Mouse (Mus musculus) central nervous system, embryonic 11.5 days (tissue): ENCODE measurements around the gene Olfr1231. TPM values are rescaled to one million over a fixed set of nuclear protein-coding genes. Genes with fewer than 3 reads are reported as not detected.

Experiments
- polyA plus RNA-seq: library from polyadenylated mRNA; depleted of rRNA; stranded (reverse); fragments of >200 nt; gene quantifications from 2 replicates; pipeline ENCODE4 v1.2.3, GENCODE M21; 2012; rRNA removed

The Olfr1231 gene
- polyA plus RNA-seq, result not detected in 2 replicates

DNA sequence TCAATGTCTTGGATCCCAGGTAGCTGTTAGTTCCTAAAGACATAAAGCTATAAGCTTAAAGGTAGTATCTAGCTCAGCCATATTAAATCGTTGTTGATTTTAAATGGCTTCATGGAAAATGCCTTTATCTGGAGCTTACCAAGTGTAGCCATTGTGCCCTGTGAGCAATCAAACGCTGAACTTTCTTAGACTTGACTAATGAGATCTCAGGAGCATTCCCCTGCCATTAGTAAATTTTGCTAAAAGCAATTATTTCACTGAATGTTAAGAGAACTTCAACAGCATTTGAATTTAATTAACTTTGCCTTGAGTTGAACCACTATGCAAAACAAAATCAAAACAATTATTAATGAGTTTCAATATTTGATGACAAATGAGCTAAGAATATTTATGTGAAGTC lies at the start of gene Olfr1231:
Olfr1231 (minus strand) TSS at position 101 of the 400 bp plus-strand sequence.

GRCm38 (mm10) chr2:89342298-89342697 lies 35.4 kb upstream of the Olfr1231 start, which contains the start of gene Olfr1233:
Gene Olfr1233 (minus strand): TSS chr2:89342398.

GRCm38 (mm10) chr2:89329575-89329974 lies 22.7 kb upstream of the Olfr1231 start, which contains the start of gene Olfr1232:
Gene Olfr1232 (minus strand): TSS chr2:89329675.

DNA sequence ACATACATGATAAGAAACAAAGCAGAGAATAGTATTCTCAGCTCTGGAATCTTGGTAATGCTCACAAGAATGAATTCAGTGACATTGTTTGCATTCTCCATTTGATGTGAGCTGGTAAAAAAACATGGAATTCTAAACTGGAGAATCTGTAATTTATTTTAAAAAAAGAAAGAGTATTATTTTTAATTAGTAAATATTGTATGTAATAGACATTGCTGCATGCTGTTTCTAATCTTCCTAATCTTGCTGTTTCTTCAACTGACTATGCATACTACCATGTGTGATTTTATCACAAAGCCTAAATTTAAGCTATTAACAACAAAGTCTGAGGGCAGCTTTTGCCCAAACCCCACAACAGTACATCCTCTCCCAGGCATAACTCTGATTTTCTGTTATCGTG lies 9.7 kb downstream of the Olfr1231 start, which contains the start of gene Olfr1230:
Olfr1230 (minus strand) TSS at position 101 of the 400 bp plus-strand sequence.

DNA sequence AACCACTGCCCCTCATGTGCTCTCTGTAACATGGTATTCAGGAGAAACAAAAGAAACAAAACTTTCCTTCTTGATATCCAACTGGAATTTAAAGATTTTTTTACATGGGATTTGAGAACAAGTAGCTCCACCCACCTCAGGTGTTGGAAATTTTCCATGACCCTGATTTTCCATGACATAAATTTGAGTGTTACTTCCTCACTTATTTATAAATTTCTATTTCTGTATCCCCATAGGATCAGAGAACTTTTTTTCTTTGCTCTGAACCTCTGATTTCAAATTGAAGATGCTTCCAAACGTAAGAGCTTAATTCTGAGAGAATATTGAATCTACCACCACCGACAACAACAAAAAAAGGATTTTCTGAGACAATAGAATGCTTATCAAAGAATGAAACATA lies 19.0 kb downstream of the Olfr1231 start, which contains the start of gene Olfr1229:
Olfr1229 (minus strand) TSS at position 101 of the 400 bp plus-strand sequence.

DNA sequence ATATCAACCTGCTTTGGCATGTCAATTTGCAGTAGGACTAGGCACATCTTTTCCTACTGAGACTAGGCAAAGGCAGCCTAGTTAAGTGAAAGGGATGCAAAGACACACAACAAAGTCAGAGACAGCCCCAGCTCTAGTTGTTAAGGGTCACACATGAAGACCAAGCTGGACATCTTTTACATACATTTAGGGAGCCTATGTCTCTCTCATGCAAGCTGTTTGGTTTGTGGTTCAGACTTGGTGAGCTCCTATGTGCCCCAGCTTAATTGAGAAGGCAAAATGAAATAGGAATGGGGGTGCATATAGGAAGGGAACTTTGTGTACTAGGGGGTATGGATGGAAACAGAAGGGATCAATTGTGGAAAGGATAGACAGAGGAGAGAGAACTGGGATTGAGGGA lies 52.9 kb downstream of the Olfr1231 start, which contains the start of gene Olfr1228:
Olfr1228 (minus strand) TSS at position 101 of the 400 bp plus-strand sequence.

Other genes starting within 250 kb of the Olfr1231 start
- gene Olfr1218, start 245.9 kb downstream of the Olfr1231 start, polyA plus RNA-seq, result not detected in 2 replicates
- not detected in 2 replicates for gene Olfr1219, start 223.6 kb downstream of the Olfr1231 start, polyA plus RNA-seq
- not detected in 2 replicates for gene Olfr1220, start 200.2 kb downstream of the Olfr1231 start, polyA plus RNA-seq
- not detected in 2 replicates for gene Olfr1221, start 189.8 kb downstream of the Olfr1231 start, polyA plus RNA-seq
- gene Olfr1222, start 174.0 kb downstream of the Olfr1231 start, polyA plus RNA-seq, result not detected in 2 replicates
- gene Olfr1223, start 155.5 kb downstream of the Olfr1231 start, polyA plus RNA-seq, result not detected in 2 replicates
- gene Olfr1224-ps1, start 143.0 kb downstream of the Olfr1231 start, polyA plus RNA-seq, result not detected in 2 replicates
- gene Olfr1225, start 132.4 kb downstream of the Olfr1231 start, polyA plus RNA-seq, result not detected in 2 replicates
- gene Olfr1226, start 107.0 kb downstream of the Olfr1231 start, polyA plus RNA-seq, result not detected in 2 replicates
- gene Olfr1228, start 53.0 kb downstream of the Olfr1231 start, polyA plus RNA-seq, result not detected in 2 replicates
- gene Olfr1229, start 19.1 kb downstream of the Olfr1231 start, polyA plus RNA-seq, result not detected in 2 replicates
- not detected in 2 replicates for gene Olfr1230, start 9.8 kb downstream of the Olfr1231 start, polyA plus RNA-seq
- not detected in 2 replicates for gene Olfr1232, start 22.6 kb upstream of the Olfr1231 start, polyA plus RNA-seq
- gene Olfr1233, start 35.3 kb upstream of the Olfr1231 start, polyA plus RNA-seq, result not detected in 2 replicates
- not detected in 2 replicates for gene Olfr1234, start 57.8 kb upstream of the Olfr1231 start, polyA plus RNA-seq
- gene Olfr1238, start 102.6 kb upstream of the Olfr1231 start, polyA plus RNA-seq, result not detected in 2 replicates
- not detected in 2 replicates for gene Olfr1239, start 113.3 kb upstream of the Olfr1231 start, polyA plus RNA-seq
- not detected in 2 replicates for gene Olfr1240, start 135.9 kb upstream of the Olfr1231 start, polyA plus RNA-seq
- gene Olfr1241, start 180.1 kb upstream of the Olfr1231 start, polyA plus RNA-seq, result not detected in 2 replicates
- not detected in 2 replicates for gene Olfr1242, start 191.3 kb upstream of the Olfr1231 start, polyA plus RNA-seq
- not detected in 2 replicates for gene Olfr1243, start 224.4 kb upstream of the Olfr1231 start, polyA plus RNA-seq